Mouse (Mus musculus): ENCODE measurements around the gene B3gnt7.

- TF ChIP-seq GATA1 (IDR thresholded peaks at IDR 0.05; ENCODE audit: low read length) (no peak), TAL1 (IDR thresholded peaks at IDR 0.05; ENCODE audit: low read length) (no peak)
These were observed 42.4 kb downstream of the B3gnt7 start for GRCm38 (mm10) chr1:86345069-86345468.
